ENCODE assay signal across 14 mouse cellular contexts in the genomic region with DNA sequence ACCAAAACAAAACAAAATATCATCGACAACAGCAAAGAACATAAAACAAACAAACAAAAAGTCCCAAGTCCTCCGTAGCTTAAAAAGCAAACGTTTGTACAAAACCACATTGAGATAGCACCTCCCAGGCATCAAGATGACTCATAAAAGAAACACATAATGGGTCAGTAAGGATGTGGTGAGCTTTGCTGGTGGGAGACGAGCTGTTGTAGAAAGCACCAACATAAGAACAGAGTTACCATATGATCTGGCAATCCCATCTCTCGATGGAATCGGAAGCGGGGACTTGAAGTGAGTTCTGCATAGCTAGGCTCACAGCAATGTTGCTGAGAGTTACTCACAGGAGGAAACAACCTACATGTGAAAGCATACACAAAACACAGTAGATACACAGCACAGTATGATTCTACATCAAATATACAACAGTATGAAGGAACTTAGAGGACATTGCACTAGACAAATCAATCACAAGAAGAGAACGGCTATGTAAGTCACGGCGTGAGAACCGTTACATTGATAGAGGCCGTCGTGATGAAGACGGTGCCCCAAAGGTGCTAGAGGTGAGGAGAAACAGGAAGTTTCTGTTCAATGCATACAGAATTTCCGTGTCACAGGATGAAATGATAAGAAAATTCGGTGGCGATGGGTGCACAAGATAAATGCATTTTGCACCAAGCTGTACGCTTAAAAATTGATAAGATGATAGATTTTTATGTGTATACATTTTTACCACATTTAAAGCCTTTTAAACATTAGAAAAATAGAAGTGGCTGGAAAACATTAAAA. TPM values are rescaled to one million over a fixed set of nuclear protein-coding genes. Genes with fewer than 3 reads are reported as not detected.
DNase-seq lines count a peak whose midpoint lies in the region; ATAC-seq and TF ChIP-seq lines count a peak whose summit lies in the region.
"Had no signal": no experiment of that assay in that cellular context is flagged by ENCODE, and none has a peak within 500 bp of the region (broad histone marks: within the 10 kb centered on the region; RNA-seq: fewer than 3 reads in every experiment).

No protein-coding gene starts in this region.

- H3K79me2 ChIP-seq in CH12.LX (replicated peaks; ENCODE audit: control insufficient read depth, extremely low read depth, insufficient read depth, poor library complexity, severe bottlenecking) = no peaks in the 10 kb centered on the region

- dilution Hi-C loops in CH12.LX (cut with MboI; ENCODE audit: extremely low pct_ligation_motif_present, extremely low pct_unique_long_range_greater_than_20kb, low sequenced_read_pairs) = no loop called here

- in situ Hi-C loops in CH12.LX (cut with MboI; ENCODE audit: low pct_ligation_motif_present, low pct_unique_long_range_greater_than_20kb, low sequenced_read_pairs) = loop anchor here (5.0 kb wide), 1 partner anchor 105 kb away; no protein-coding TSS in a partner anchor

- WGBS in cerebellum, adult 2 months = 79% methylated on average over 18 of the region's 18 CpGs

- H3K9ac ChIP-seq in CH12.LX (ENCODE audit: insufficient read depth, low read depth) = peak overlapping the region; percentile 48
- H3K9ac ChIP-seq: limb, embryonic 12.5 days had no signal

- H3K36me3 ChIP-seq in CH12.LX (replicated peaks in 1 of 2; ENCODE audit: control insufficient read depth in 1 of 2, insufficient read depth in 1 of 2, low read length in 1 of 2) = no peaks in the 10 kb centered on the region
- H3K36me3 ChIP-seq: limb, embryonic 12.5 days had no signal

- H3K27me3 ChIP-seq in CH12.LX (replicated peaks) = no peaks in the 10 kb centered on the region
- H3K27me3 ChIP-seq in cerebellum, adult 2 months (ENCODE audit: control insufficient read depth, insufficient read depth, low read length) = no peaks in the 10 kb centered on the region; the same call in 1 of the 2 replicates

- TF ChIP-seq RAD21 in CH12.LX (IDR thresholded peaks at IDR 0.05; ENCODE audit: low read depth, low read length) = no peak

- H3K9me3 ChIP-seq in CH12.LX (replicated peaks; ENCODE audit: low read length) = no peaks in the 10 kb centered on the region
- H3K9me3 ChIP-seq: limb, embryonic 12.5 days had no signal

- peaks cover 8 to 25% of the 10 kb centered on the region in 2 experiments for H3K4me1 ChIP-seq in CH12.LX (ENCODE audit: control insufficient read depth in 1 of 2, insufficient read depth in 2 of 2)
- H3K4me1 ChIP-seq in cerebellum, adult 2 months (ENCODE audit: control insufficient read depth, insufficient read depth, low read length) = no peaks in the 10 kb centered on the region
- H3K4me1 ChIP-seq: limb, embryonic 12.5 days had no signal

- peak overlapping the region in 1 of 3 experiments; percentile 24 for H3K4me3 ChIP-seq in CH12.LX (replicated peaks in 1 of 3; ENCODE audit: low read depth in 2 of 3, low read length in 2 of 3, poor library complexity in 1 of 3)
- H3K4me3 ChIP-seq in cerebellum, adult 2 months (replicated peaks; ENCODE audit: insufficient read depth, low read depth, low read length) = no peak overlapping the region
- H3K4me3 ChIP-seq: limb, embryonic 12.5 days had no signal

- no peak for TF ChIP-seq POLR2A in CH12.LX (IDR thresholded peaks at IDR 0.05; ENCODE audit: low read depth, low read length)
- no peak for TF ChIP-seq POLR2A in cerebellum, adult 2 months (IDR thresholded peaks at IDR 0.05; ENCODE audit: borderline replicate concordance, insufficient read depth, low read length)

- DNase-seq in 416B (ENCODE audit: low read depth) = peak; percentile 96
- peak; percentile 68 for DNase-seq in CH12.LX (ENCODE audit: extremely low read depth)
- peak; percentile 70 for DNase-seq in naive thymus-derived CD4-positive, alpha-beta T cell, adult 2 months (ENCODE audit: low read depth)
- DNase-seq in kidney, postnatal 14 days = no peak
- DNase-seq in cerebellum, adult 2 months = no peak
- DNase-seq in right cerebral cortex, postnatal 36 days (ENCODE audit: low spot score in 2 of 2) = no peak
- DNase-seq: adrenal gland, adult 2 months; embryo, embryonic 11 days; lung, adult 18-20 months; spleen, adult 18-20 months had no signal

- ATAC-seq in common myeloid progenitor, adult 5-6 weeks (replicated peaks; ENCODE audit: low read depth, poor library complexity, severe bottlenecking) = peak; percentile 67

- H3K4me2 ChIP-seq in CH12.LX (ENCODE audit: insufficient read depth, low read depth, poor library complexity, severe bottlenecking) = peak overlapping the region; percentile 87
- H3K4me2 ChIP-seq: limb, embryonic 12.5 days had no signal

- peak; percentile 74 for TF ChIP-seq EP300 in CH12.LX (IDR thresholded peaks at IDR 0.05; ENCODE audit: low read length)

- no peak for TF ChIP-seq CTCF in CH12.LX (conservative IDR thresholded peaks at IDR 0.05 in 1 of 2, IDR thresholded peaks at IDR 0.05 in 1 of 2; ENCODE audit: low read depth in 2 of 2, low read length in 2 of 2)
- no peak for TF ChIP-seq CTCF in cerebellum, adult 2 months (IDR thresholded peaks at IDR 0.05; ENCODE audit: borderline replicate concordance, insufficient read depth, low read depth, low read length)

- peak overlapping the region; percentile 56 for H3K27ac ChIP-seq in CH12.LX (ENCODE audit: insufficient read depth, low read depth)
- no peak overlapping the region for H3K27ac ChIP-seq in cerebellum, adult 2 months (ENCODE audit: insufficient read depth, low read length)
- H3K27ac ChIP-seq: kidney, postnatal 0 days; limb, embryonic 12.5 days had no signal

TF ChIP-seq in CH12.LX, 34 proteins besides CTCF, POLR2A, EP300 and RAD21 (continues in another document):
- no peak for TF ChIP-seq USF1 (IDR thresholded peaks at IDR 0.05; ENCODE audit: low read depth, low read length)
- peak; percentile 60 for TF ChIP-seq MAX (IDR thresholded peaks at IDR 0.05; ENCODE audit: low read length)
- peak; percentile 21; the same call in 1 of the 2 replicates for TF ChIP-seq CHD2 (IDR thresholded peaks at IDR 0.05; ENCODE audit: low read length)
- peak; percentile 60 for TF ChIP-seq MEF2A (IDR thresholded peaks at IDR 0.05; ENCODE audit: borderline replicate concordance, low read depth, low read length)
- TF ChIP-seq RCOR1 (conservative IDR thresholded peaks at IDR 0.05; ENCODE audit: low read depth, low read length) = peak; percentile 49; the same call in 1 of the 2 replicates
- TF ChIP-seq GABPA (IDR thresholded peaks at IDR 0.05; ENCODE audit: insufficient replicate concordance, low read depth, low read length) = no peak
- peak; percentile 28; the same call in 1 of the 2 replicates for TF ChIP-seq TCF12 (IDR thresholded peaks at IDR 0.05; ENCODE audit: low read depth, low read length)
- TF ChIP-seq ZMIZ1 (IDR thresholded peaks at IDR 0.05; ENCODE audit: low read depth, low read length) = no peak
- peak; percentile 59; the same call in 1 of the 2 replicates for TF ChIP-seq SIN3A (IDR thresholded peaks at IDR 0.05; ENCODE audit: low read length)
- peak; percentile 63; the same call in 1 of the 2 replicates for TF ChIP-seq ETS1 (conservative IDR thresholded peaks at IDR 0.05; ENCODE audit: low read depth, low read length)
- TF ChIP-seq MYC (IDR thresholded peaks at IDR 0.05; ENCODE audit: low read depth, low read length) = 0 out of 2 replicates have a peak, but pooled peaks have one; percentile 39
- no peak for TF ChIP-seq NRF1 (IDR thresholded peaks at IDR 0.05; ENCODE audit: low read depth, low read length)
- no peak for TF ChIP-seq UBTF (IDR thresholded peaks at IDR 0.05; ENCODE audit: low read depth, low read length)
- no peak for TF ChIP-seq TBP (conservative IDR thresholded peaks at IDR 0.05; ENCODE audit: low read depth, low read length)
- TF ChIP-seq NELFE (IDR thresholded peaks at IDR 0.05; ENCODE audit: low read depth, low read length) = peak; percentile 19; the same call in 1 of the 2 replicates
- no peak for TF ChIP-seq PAX5 (IDR thresholded peaks at IDR 0.05; ENCODE audit: low read length)
- TF ChIP-seq E2F4 (IDR thresholded peaks at IDR 0.05; ENCODE audit: insufficient replicate concordance, low read depth, low read length) = no peak
- no peak for TF ChIP-seq ZNF384 (IDR thresholded peaks at IDR 0.05; ENCODE audit: low read depth, low read length)
- TF ChIP-seq USF2 (conservative IDR thresholded peaks at IDR 0.05; ENCODE audit: low read depth, low read length) = no peak
- no peak for TF ChIP-seq KAT2A (IDR thresholded peaks at IDR 0.05; ENCODE audit: insufficient replicate concordance, low read length)
- no peak for TF ChIP-seq POLR2AphosphoS2 (IDR thresholded peaks at IDR 0.05; ENCODE audit: low read depth, low read length)
- TF ChIP-seq MAFK (IDR thresholded peaks at IDR 0.05; ENCODE audit: insufficient replicate concordance, low read length) = peak; percentile 35; the same call in 1 of the 2 replicates
- TF ChIP-seq JUND (conservative IDR thresholded peaks at IDR 0.05; ENCODE audit: low read depth, low read length) = peak; percentile 76
- TF ChIP-seq ZC3H11A (IDR thresholded peaks at IDR 0.05; ENCODE audit: low read depth, low read length) = no peak
- no peak for TF ChIP-seq HCFC1 (IDR thresholded peaks at IDR 0.05; ENCODE audit: low read depth, low read length)
- no peak for TF ChIP-seq ZKSCAN1 (IDR thresholded peaks at IDR 0.05; ENCODE audit: borderline replicate concordance, low read depth, low read length)
- peak; percentile 55; the same call in 1 of the 2 replicates for TF ChIP-seq BHLHE40 (IDR thresholded peaks at IDR 0.05; ENCODE audit: low read depth, low read length)
- TF ChIP-seq MAZ (IDR thresholded peaks at IDR 0.05; ENCODE audit: low read depth, low read length) = no peak
- TF ChIP-seq MXI1 (IDR thresholded peaks at IDR 0.05; ENCODE audit: low read depth, low read length) = no peak
- TF ChIP-seq IRF4 (IDR thresholded peaks at IDR 0.05; ENCODE audit: low read depth, low read length) = peak; percentile 87
- TF ChIP-seq JUN (IDR thresholded peaks at IDR 0.05; ENCODE audit: insufficient read depth, low read depth, low read length) = peak; percentile 64
- no peak for TF ChIP-seq SMC3 (IDR thresholded peaks at IDR 0.05; ENCODE audit: low read depth, low read length)
- no peak for TF ChIP-seq ELF1 (IDR thresholded peaks at IDR 0.05; ENCODE audit: low read depth, low read length)

RNA-seq across cellular contexts. Expression of a gene that starts 27.9 kb away (rescaled TPM):
- total RNA-seq in CH12.LX (2012; rRNA removed) (not detected in 2 replicates), CH12.LX (2014; rRNA removed) (not detected in 2 replicates)
- not detected in 2 replicates for polyA plus RNA-seq in CH12.LX (2012; ENCODE audit: insufficient read length, low read depth)
- total RNA-seq in common myeloid progenitor, adult 5-6 weeks (2017) = not detected in 2 replicates
- polyA plus RNA-seq in cerebellum, adult 2 months (2012; rRNA removed) = 74.3 and 79.5 TPM in 2 replicates
- polyA plus RNA-seq: adrenal gland, adult 2 months; gonadal fat pad, adult 2 months; kidney, postnatal 0 days had no signal

RNA-seq across cellular contexts. Expression of a gene that starts 59.9 kb away (rescaled TPM):
- total RNA-seq in CH12.LX (2012; rRNA removed) (37.1 and 38.1 TPM in 2 replicates), CH12.LX (2014; rRNA removed) (82.6 and 93.5 TPM in 2 replicates)
- 33.9 and 39.6 TPM in 2 replicates for polyA plus RNA-seq in CH12.LX (2012; ENCODE audit: insufficient read length, low read depth)
- 68.9 and 70.1 TPM in 2 replicates for total RNA-seq in common myeloid progenitor, adult 5-6 weeks (2017)
- 12.5 and 14.1 TPM in 2 replicates for polyA plus RNA-seq in cerebellum, adult 2 months (2012; rRNA removed)

Comparison
In these comparisons a context has a peak if more than half of its experiments do, and no peak if none do; other contexts are left out.
1. DNase-seq: peak in 416B (single experiment), CH12.LX (single experiment) and naive thymus-derived CD4-positive, alpha-beta T cell, adult 2 months (single experiment); none in kidney, postnatal 14 days (single experiment), cerebellum, adult 2 months (0 of 2) and right cerebral cortex, postnatal 36 days (0 of 2).